Mouse (Mus musculus) lung, embryonic 14.5 days (tissue): ENCODE measurements around the gene Ntm. TPM values are rescaled to one million over a fixed set of nuclear protein-coding genes. Genes with fewer than 3 reads are reported as not detected.

ENCODE experiments used
- ATAC-seq: fragments of 200-750 bp; cut with Nextera tagmentation; 2 replicates; pipeline ENCODE4 v1.8.0; 2017; ENCODE audit warnings: mild to moderate bottlenecking, moderate TSS enrichment, moderate library complexity; ENCODE audit not compliant: insufficient read depth
- DNase-seq: peaks from one replicate; pipeline ENCODE4 v3.0.0-alpha.2; 2015
- H3K27ac ChIP-seq: fragments of 300-500 bp; sonication (generic); 2 replicates; pipeline ENCODE4 v1.5.1; 2014; ENCODE audit warnings: low read depth, mild to moderate bottlenecking, moderate library complexity
- H3K27me3 ChIP-seq: fragments of 300-500 bp; sonication (generic); 2 replicates; pipeline ENCODE4 v1.6.1; 2014; ENCODE audit warnings: low read length, control low read depth; ENCODE audit not compliant: insufficient read depth
- H3K36me3 ChIP-seq: fragments of 300-500 bp; sonication (generic); 2 replicates; pipeline ENCODE4 v1.6.1; 2014; ENCODE audit warnings: control low read depth; ENCODE audit not compliant: insufficient read depth
- H3K4me1 ChIP-seq: fragments of 300-500 bp; sonication (generic); 2 replicates; pipeline ENCODE4 v1.6.1; 2014; ENCODE audit warnings: antibody characterized with exemption, control low read depth; ENCODE audit not compliant: insufficient read depth
- H3K4me2 ChIP-seq: fragments of 300-500 bp; sonication (generic); 2 replicates; pipeline ENCODE4 v1.6.1; 2014; ENCODE audit warnings: mild to moderate bottlenecking
- H3K4me3 ChIP-seq: fragments of 300-500 bp; sonication (generic); 2 replicates; pipeline ENCODE4 v1.5.1; 2014; ENCODE audit warnings: low read depth, low read length
- H3K9ac ChIP-seq: fragments of 300-500 bp; sonication (generic); 2 replicates; pipeline ENCODE4 v1.6.1; 2014
- H3K9me3 ChIP-seq: fragments of 300-500 bp; sonication (generic); 2 replicates; pipeline ENCODE4 v1.6.1; 2016; ENCODE audit warnings: low read depth, low read length, control low read depth
- CTCF ChIP-seq: IDR thresholded peaks from 2 replicates; pipeline ENCODE4 v1.5.1; 2016; ENCODE audit warnings: antibody characterized with exemption, low read depth
- WGBS: fragments of 180-500 bp; shearing (Covaris S2); extraction: QIAGEN DNeasy Blood & Tissue Kit; methylation state at CpG from one replicate; pipeline ENCODE4 v1.1.7; 2014; 5-methylcytosine and 5-hydroxymethylcytosine counted together
- polyA plus RNA-seq: library from polyadenylated mRNA; unstranded; fragments of >200 nt; fragmentation: Nextera tagmentation; extraction: Ambion mirVana; gene quantifications from 2 replicates; pipeline ENCODE4 v1.2.1, GENCODE M21; 2014

Gene Ntm
- polyA plus RNA-seq, 1 experiment from 2014 or later: 22.1 TPM

GRCm38 (mm10) chr9:29296752-29297151, 666.2 kb downstream of the Ntm start:
- ATAC-seq: no peak
- WGBS: 74% methylated on average over 3 of the region's 3 CpGs
- TF ChIP-seq CTCF: no peak
- Histone ChIP-seq H3K4me3 (no peak overlapping the region), H3K4me2 (no peak overlapping the region), H3K36me3 (no peaks in the 10 kb centered on the region), H3K9me3 (no peaks in the 10 kb centered on the region), H3K27me3 (no peaks in the 10 kb centered on the region), H3K9ac (no peak overlapping the region), H3K27ac (no peak overlapping the region), H3K4me1 (no peaks in the 10 kb centered on the region)
- DNase-seq: no peak

DNA sequence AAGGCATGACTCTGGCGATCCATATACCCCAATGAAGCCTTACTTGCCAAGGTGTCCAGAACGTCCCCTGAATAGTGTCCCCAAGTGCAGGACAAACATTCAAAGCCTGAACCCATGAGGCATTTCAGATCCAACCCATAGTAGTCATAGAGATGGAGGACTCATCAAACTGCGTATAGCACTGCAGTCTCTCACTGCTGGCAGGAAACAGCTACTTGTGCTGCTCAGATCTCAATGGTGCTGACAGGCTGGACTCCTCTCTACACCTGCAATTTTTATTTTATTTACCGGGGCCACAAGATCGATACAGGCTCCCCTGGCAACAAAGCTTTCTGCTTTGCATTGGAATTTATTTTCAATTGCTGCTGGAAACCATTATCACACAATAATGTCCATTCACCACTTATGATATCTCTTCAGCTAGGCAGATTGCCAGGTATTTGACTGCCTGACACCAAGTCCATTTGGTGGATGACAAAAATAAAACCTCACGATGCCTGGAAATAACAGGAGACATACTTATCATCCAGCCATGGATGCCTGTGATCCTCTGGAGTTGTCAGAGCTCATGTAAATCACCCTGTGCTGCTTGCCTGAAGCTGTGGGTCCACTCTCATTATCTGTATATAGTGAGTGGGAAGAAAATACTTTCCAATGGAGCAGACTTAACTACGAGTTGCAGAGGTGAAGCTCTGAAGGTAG, 674.8 kb downstream of the Ntm start:
- peaks cover 3% of the 10 kb centered on the region; the same call in 1 of the 2 replicates for H3K4me1 ChIP-seq
- no peaks in the 10 kb centered on the region for H3K36me3 ChIP-seq
- no peak for TF ChIP-seq CTCF
- 59% methylated on average over 7 of the region's 7 CpGs for WGBS
- no peak overlapping the region for H3K27ac ChIP-seq
- no peak overlapping the region for H3K4me3 ChIP-seq
- H3K9ac ChIP-seq: no peak overlapping the region
- 0 out of 2 replicates have a peak, but pooled peaks have one; percentile 17 for ATAC-seq
- H3K4me2 ChIP-seq: no peak overlapping the region
- H3K27me3 ChIP-seq: no peaks in the 10 kb centered on the region
- H3K9me3 ChIP-seq: no peaks in the 10 kb centered on the region
- DNase-seq: peak; percentile 45

DNA sequence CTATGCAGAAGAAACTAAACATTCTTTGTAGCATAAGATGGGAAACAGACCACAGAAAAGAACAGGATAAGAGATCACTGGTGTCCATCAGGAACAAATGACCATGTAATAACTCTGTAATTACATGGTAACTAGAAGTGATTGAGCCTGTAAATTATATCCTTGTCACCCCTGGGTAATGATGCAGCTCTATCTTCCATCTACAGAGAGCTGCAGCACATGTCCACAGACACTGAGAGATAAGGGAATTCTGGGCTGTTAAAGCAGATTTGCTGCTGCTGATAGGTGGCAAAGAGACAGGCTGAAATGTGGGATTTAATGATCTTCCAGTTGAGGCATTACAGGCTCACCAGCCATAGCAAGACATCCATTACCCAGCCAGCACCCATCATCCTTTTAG, 677.8 kb downstream of the Ntm start:
- Histone ChIP-seq H3K36me3 (no peaks in the 10 kb centered on the region), H3K4me1 (peaks cover 3% of the 10 kb centered on the region; the same call in 1 of the 2 replicates), H3K9ac (no peak overlapping the region), H3K4me2 (no peak overlapping the region), H3K9me3 (no peaks in the 10 kb centered on the region), H3K27me3 (no peaks in the 10 kb centered on the region), H3K27ac (no peak overlapping the region), H3K4me3 (no peak overlapping the region)
- DNase-seq (no peak), ATAC-seq (no peak)
- TF ChIP-seq CTCF: no peak

GRCm38 (mm10) chr9:29272861-29273260, 690.1 kb downstream of the Ntm start:
- DNase-seq (no peak), ATAC-seq (no peak)
- Histone ChIP-seq H3K4me2 (no peak overlapping the region), H3K9ac (no peak overlapping the region), H3K27me3 (no peaks in the 10 kb centered on the region), H3K36me3 (no peaks in the 10 kb centered on the region), H3K4me3 (no peak overlapping the region), H3K27ac (no peak overlapping the region), H3K9me3 (no peaks in the 10 kb centered on the region), H3K4me1 (no peaks in the 10 kb centered on the region)
- 85% methylated on average over 3 of the region's 3 CpGs for WGBS
- no peak for TF ChIP-seq CTCF

GRCm38 (mm10) chr9:29269988-29270387, 693.0 kb downstream of the Ntm start:
- no peak for TF ChIP-seq CTCF
- no peak overlapping the region for H3K9ac ChIP-seq
- H3K27ac ChIP-seq: no peak overlapping the region
- H3K4me1 ChIP-seq: no peaks in the 10 kb centered on the region
- no peaks in the 10 kb centered on the region for H3K9me3 ChIP-seq
- H3K4me3 ChIP-seq: no peak overlapping the region
- ATAC-seq: no peak
- 52% methylated on average over 6 of the region's 6 CpGs for WGBS
- H3K4me2 ChIP-seq: no peak overlapping the region
- H3K36me3 ChIP-seq: no peaks in the 10 kb centered on the region
- no peaks in the 10 kb centered on the region for H3K27me3 ChIP-seq
- DNase-seq: no peak

DNA sequence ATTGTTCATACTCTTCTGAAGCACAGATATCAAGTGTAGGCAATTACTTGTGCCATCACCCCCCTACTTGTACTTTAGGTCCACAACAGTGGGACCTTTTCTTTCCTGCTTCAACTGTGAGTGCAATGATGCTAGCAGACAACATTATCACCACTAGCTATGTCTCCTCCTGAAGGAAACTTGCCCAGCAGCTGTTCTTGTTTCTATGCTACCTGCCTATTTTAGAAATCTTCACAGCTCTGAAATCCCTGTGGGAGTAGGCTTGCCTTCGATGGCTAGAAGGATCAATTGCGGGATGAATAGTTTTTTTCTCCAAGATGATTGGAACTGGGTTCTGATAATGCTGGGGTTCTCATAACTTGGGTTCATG, 693.7 kb downstream of the Ntm start:
- H3K4me2 ChIP-seq: no peak overlapping the region
- no peaks in the 10 kb centered on the region for H3K27me3 ChIP-seq
- no peak for TF ChIP-seq CTCF
- no peaks in the 10 kb centered on the region for H3K36me3 ChIP-seq
- H3K9me3 ChIP-seq: no peaks in the 10 kb centered on the region
- 90% methylated on average over 2 of the region's 2 CpGs for whole genome bisulfite sequencing
- no peak overlapping the region for H3K9ac ChIP-seq
- no peak for ATAC-seq
- H3K27ac ChIP-seq: no peak overlapping the region
- H3K4me1 ChIP-seq: no peaks in the 10 kb centered on the region
- no peak overlapping the region for H3K4me3 ChIP-seq
- no peak for DNase-seq

DNA sequence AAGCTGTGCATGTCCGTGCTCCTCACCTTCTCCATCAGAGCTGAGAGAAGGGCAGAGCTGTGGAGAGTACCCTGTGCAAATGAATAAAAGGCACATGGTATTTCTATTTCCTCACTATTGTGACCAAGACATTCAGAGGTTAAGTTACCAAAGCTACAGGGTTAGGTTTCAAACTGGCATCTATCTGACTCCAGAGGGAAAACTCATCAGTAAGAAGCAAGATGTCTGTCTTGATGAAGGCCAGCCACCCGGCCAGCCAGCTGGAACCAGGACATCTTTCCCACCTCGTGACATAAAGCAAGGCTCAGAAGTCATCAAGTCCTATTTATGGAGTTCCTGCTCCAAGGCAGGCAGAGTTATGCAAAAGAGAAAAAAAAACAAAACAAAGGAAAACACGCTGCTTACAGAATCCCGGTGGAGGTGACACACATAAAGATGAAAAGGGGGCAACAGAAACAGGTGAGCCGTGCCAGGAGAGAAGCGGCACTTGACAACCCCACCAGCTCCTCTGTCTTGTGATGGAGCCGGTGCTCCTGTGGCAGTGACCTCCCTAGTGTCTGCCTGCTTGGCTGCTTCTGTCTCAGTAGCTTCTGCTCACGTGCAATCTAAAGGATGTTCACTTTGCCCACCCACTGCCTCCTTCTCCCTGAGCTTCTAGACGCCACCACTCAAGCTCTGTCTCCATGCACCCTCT, 694.2 kb downstream of the Ntm start:
- ATAC-seq: no peak

More for the DNA sequence above, 694.2 kb downstream of the Ntm start:
- Histone ChIP-seq H3K4me2 (no peak overlapping the region), H3K9ac (no peak overlapping the region), H3K27ac (no peak overlapping the region), H3K27me3 (no peaks in the 10 kb centered on the region), H3K36me3 (no peaks in the 10 kb centered on the region), H3K9me3 (no peaks in the 10 kb centered on the region), H3K4me3 (no peak overlapping the region), H3K4me1 (no peaks in the 10 kb centered on the region)
- no peak for TF ChIP-seq CTCF
- DNase-seq: no peak
- 50% methylated on average over 10 of the region's 10 CpGs for WGBS
